Mouse (Mus musculus) midbrain, embryonic 16.5 days (tissue): Measurements from ENCODE around the gene Brf1. TPM values are rescaled to one million over a fixed set of nuclear protein-coding genes. Genes with fewer than 3 reads are reported as not detected.

Experiments used
- ATAC-seq: fragments of 200-750 bp; cut with Nextera tagmentation; 2 replicates; pipeline ENCODE4 v1.8.0; 2017; ENCODE audit warnings: moderate TSS enrichment
- H3K27ac ChIP-seq: fragments of 300-500 bp; sonication (generic); 2 replicates; pipeline ENCODE4 v1.5.1; 2014; ENCODE audit warnings: mild to moderate bottlenecking, low read length, mixed read lengths
- H3K27me3 ChIP-seq: fragments of 300-500 bp; sonication (generic); 2 replicates; pipeline ENCODE4 v1.6.1; 2014; ENCODE audit warnings: low read depth, low read length, mixed read lengths; ENCODE audit not compliant: control insufficient read depth, insufficient read depth
- H3K36me3 ChIP-seq: fragments of 300-500 bp; sonication (generic); 2 replicates; pipeline ENCODE4 v1.6.1; 2014; ENCODE audit warnings: mild to moderate bottlenecking, low read length, moderate library complexity, mixed read lengths; ENCODE audit not compliant: control insufficient read depth, insufficient read depth
- H3K4me1 ChIP-seq: fragments of 300-500 bp; sonication (generic); 2 replicates; pipeline ENCODE4 v1.6.1; 2014; ENCODE audit warnings: mild to moderate bottlenecking, low read length, mixed read lengths; ENCODE audit not compliant: control insufficient read depth, insufficient read depth
- H3K4me2 ChIP-seq: fragments of 300-500 bp; sonication (generic); 2 replicates; pipeline ENCODE4 v1.6.1; 2014; ENCODE audit warnings: mild to moderate bottlenecking, low read length, mixed read lengths
- H3K4me3 ChIP-seq: fragments of 300-500 bp; sonication (generic); 2 replicates; pipeline ENCODE4 v1.5.1; 2014; ENCODE audit warnings: low read depth, mild to moderate bottlenecking, low read length, moderate library complexity, mixed read lengths
- H3K9ac ChIP-seq: fragments of 300-500 bp; sonication (generic); 2 replicates; pipeline ENCODE4 v1.6.1; 2014; ENCODE audit warnings: low read depth, low read length, mixed read lengths
- H3K9me3 ChIP-seq: fragments of 300-500 bp; sonication (generic); replicated peaks from 2 replicates; pipeline ENCODE4 v1.6.1; 2014; ENCODE audit warnings: mild to moderate bottlenecking, low read length, mixed read lengths; ENCODE audit not compliant: control insufficient read depth, poor library complexity, severe bottlenecking
- WGBS: fragments of 180-500 bp; shearing (Covaris S2); extraction: QIAGEN DNeasy Blood & Tissue Kit; methylation state at CpG from one replicate; pipeline ENCODE4 v1.1.7; 2014; 5-methylcytosine and 5-hydroxymethylcytosine counted together
- microRNA-seq: library from miRNA; unstranded; fragments of <30 nt; microRNA quantifications from one replicate; pipeline ENCODE4, GENCODE M21; 2017
- polyA plus RNA-seq: library from polyadenylated mRNA; unstranded; fragments of >200 nt; fragmentation: Nextera tagmentation; extraction: Ambion mirVana; gene quantifications from 2 replicates; pipeline ENCODE4 v1.2.1, GENCODE M21; 2015

Brf1 gene
- polyA plus RNA-seq, 1 experiment from 2014 or later: 44.2 TPM

DNA sequence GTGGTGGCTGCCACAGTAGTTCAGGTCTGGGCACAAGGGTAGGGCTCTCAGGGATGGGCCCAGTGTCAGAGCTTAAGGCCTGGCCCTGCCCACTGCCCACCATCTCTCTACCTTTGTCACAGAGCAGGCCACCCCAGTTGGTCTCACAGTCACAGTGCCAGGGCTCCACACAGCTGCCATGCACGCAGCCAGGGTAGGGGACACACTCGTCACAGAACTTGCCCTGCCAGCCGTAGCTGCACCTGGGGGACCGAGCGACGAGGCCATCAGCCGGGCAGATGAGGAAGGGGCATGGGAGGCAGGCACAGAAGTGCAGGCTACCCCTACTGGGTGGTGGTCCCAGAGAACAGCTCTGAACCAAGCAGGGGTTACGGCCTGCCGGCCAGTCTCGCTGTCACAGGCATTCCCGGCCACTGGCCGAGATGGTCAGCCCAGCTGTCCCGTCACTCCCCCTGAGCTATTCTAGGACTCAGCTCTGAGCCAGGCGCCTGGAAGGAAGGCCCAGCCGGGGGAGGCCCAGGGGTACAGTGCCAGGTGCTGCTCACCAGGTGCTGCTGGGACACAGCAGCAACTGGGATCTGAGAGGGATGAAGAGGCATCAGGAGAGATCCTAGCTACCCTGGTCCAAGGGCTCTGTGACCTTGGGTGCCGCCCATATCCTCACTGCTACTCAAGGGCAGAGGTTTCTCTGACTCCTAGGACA, 83.7 kb downstream of the Brf1 start:
- Histone ChIP-seq H3K9ac (no peak overlapping the region), H3K4me1 (no peaks in the 10 kb centered on the region), H3K9me3 (no peaks in the 10 kb centered on the region), H3K36me3 (peaks cover 42% of the 10 kb centered on the region), H3K27me3 (no peaks in the 10 kb centered on the region), H3K4me3 (no peak overlapping the region), H3K27ac (no peak overlapping the region), H3K4me2 (no peak overlapping the region)
- no peak for ATAC-seq
- WGBS: 85% methylated on average over 16 of the region's 16 CpGs

DNA sequence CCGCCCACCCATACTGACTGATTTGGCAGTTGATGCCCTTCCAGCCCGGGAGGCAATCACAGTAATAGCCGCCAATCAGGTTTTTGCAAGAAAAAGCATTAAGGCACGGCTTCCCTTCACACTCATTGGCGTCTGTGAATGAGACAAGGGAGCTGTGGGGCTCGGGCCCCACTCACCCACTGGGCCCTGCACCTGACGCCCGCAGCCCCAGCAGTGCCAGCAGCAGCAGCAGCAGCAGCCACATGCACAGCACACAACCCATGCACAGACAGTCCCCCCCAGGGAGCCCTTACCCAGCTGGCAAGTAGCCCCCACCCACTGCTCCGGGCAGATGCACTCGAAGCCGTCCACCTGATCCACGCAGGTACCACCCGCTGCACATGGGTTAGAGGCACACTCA, 84.9 kb downstream of the Brf1 start:
- ATAC-seq: no peak; the same call in 1 of the 2 replicates
- Histone ChIP-seq H3K4me2 (no peak overlapping the region), H3K4me3 (no peak overlapping the region), H3K9me3 (no peaks in the 10 kb centered on the region), H3K4me1 (no peaks in the 10 kb centered on the region), H3K9ac (no peak overlapping the region), H3K36me3 (peaks cover 53% of the 10 kb centered on the region), H3K27ac (no peak overlapping the region), H3K27me3 (no peaks in the 10 kb centered on the region)
- WGBS: 67% methylated on average over 13 of the region's 13 CpGs

DNA sequence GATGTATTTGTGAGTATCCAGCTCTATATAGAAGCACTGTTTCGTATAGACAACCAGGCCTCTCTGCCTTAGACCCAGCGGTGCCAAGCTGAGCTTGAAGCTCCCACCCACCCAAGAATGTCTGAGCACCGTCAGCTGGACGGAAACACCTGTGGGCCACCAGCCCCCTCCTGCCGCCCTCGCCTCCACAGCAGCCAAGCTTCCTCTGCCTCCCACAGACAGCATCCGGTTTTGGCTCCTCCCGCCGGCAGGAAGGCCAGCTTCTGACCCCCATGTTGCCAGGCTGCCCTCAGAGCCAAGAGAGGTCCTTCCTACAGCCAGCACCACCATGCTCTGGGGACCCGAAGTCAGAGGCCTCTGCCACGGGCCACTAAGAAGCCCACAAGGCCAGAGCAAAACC, 86.0 kb downstream of the Brf1 start:
- Histone ChIP-seq H3K27ac (no peak overlapping the region), H3K9me3 (no peaks in the 10 kb centered on the region), H3K9ac (no peak overlapping the region), H3K4me3 (no peak overlapping the region), H3K4me1 (no peaks in the 10 kb centered on the region), H3K36me3 (peaks cover 58% of the 10 kb centered on the region), H3K4me2 (no peak overlapping the region), H3K27me3 (no peaks in the 10 kb centered on the region)
- WGBS: 82% methylated on average over 11 of the region's 11 CpGs
- ATAC-seq: no peak

DNA sequence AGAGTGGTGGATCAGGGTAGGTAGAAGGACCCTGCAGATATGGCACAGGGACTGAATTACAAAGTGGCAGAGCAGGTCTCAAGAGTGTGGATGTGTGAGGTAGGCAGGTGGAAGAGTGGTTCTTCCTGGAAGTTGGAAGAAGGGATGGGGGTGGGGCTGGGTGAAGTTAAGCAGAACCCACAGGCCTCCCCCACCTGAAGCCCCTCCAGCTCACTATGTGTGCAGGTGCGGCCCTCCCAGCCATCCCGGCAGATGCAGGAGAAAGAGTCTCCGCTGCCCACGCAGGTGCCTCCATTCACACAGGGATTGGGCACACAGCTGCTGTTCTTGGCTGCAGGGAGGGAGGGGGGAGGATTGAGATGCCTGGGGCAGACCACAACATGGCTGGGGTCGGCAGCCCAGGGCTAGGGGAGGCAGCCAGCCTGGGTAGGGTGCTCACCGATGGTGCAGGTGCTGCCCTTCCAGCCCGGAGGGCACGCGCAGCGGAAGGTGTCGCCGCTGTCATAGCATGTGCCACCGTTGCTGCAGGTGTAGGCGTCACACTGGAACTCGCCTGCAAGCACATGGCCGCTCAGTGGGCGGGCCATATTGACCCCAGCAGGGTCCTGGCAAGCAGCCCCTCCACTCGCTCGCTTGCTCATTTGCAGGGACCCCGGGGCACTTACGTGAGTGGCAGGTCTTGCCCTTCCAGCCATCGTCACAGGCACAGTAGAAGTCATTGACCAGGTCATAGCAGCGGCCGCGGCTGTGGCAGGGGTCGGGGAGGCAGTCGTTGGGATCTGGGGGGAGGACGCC, 87.4 kb downstream of the Brf1 start:
- Histone ChIP-seq H3K9me3 (no peaks in the 10 kb centered on the region), H3K9ac (no peak overlapping the region), H3K27ac (no peak overlapping the region), H3K4me1 (no peaks in the 10 kb centered on the region), H3K27me3 (no peaks in the 10 kb centered on the region), H3K36me3 (peaks cover 71% of the 10 kb centered on the region), H3K4me2 (no peak overlapping the region), H3K4me3 (no peak overlapping the region)
- 90% methylated on average over 28 of the region's 28 CpGs for WGBS
- no peak for ATAC-seq

DNA sequence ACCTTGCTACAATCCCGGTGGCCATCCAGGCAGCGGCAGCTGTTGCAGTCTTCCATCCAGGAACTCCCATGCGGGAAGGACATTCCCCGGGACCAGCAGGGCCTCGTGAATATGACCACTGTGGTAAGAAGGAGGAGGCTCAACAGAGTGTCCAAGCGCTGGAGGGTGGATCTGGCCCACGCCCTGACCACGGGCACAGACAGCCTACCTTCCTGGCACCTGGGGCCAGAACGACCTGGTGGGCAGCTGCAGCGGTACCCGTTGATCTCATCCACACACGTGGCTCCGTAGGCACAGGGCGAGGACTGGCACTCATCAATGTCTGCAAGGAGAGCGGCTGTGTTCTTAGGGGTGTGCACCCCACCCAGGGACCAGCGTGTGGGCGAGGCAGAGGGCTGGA, 88.8 kb downstream of the Brf1 start:
- Histone ChIP-seq H3K9me3 (no peaks in the 10 kb centered on the region), H3K27ac (no peak overlapping the region), H3K36me3 (peaks cover 76% of the 10 kb centered on the region), H3K27me3 (no peaks in the 10 kb centered on the region), H3K4me1 (no peaks in the 10 kb centered on the region), H3K9ac (no peak overlapping the region), H3K4me2 (no peak overlapping the region), H3K4me3 (no peak overlapping the region)
- 93% methylated on average over 16 of the region's 17 CpGs for WGBS
- ATAC-seq: no peak

Small RNAs within 50 kb of the gene (microRNA-seq; reads per million reads assigned to microRNA genes)
- gene Mir6941: 2.6 reads per million, percentile 12 among the genes with 10 or more reads in this experiment

Other genes with a start within 250 kb of the Brf1 start
- 4.9 and 5.9 TPM in 2 replicates for gene Pld4, start 240.0 kb downstream of the Brf1 start, polyA plus RNA-seq
- 1.4 and 2.0 TPM in 2 replicates for gene Ahnak2, start 198.0 kb downstream of the Brf1 start, polyA plus RNA-seq
- gene Clba1, start 191.8 kb downstream of the Brf1 start, polyA plus RNA-seq: 25.2 and 26.1 TPM in 2 replicates
- 32.6 and 37.6 TPM in 2 replicates for gene Cdca4, start 171.3 kb downstream of the Brf1 start, polyA plus RNA-seq
- gene Gpr132, start 132.5 kb downstream of the Brf1 start, polyA plus RNA-seq: 0.14 TPM in 1 of 2 replicates, not detected in the other
- 10.4 and 14.8 TPM in 2 replicates for gene Jag2, start 70.9 kb downstream of the Brf1 start, polyA plus RNA-seq
- gene Nudt14, start 58.6 kb downstream of the Brf1 start, polyA plus RNA-seq: 48.0 and 53.1 TPM in 2 replicates
- gene Btbd6, start 24.2 kb downstream of the Brf1 start, polyA plus RNA-seq: 55.5 and 58.8 TPM in 2 replicates
- gene Pacs2, start 13.8 kb upstream of the Brf1 start, polyA plus RNA-seq: 27.6 and 32.3 TPM in 2 replicates
- gene Tex22, start 73.8 kb upstream of the Brf1 start, polyA plus RNA-seq: not detected in 2 replicates
- gene Mta1, start 97.6 kb upstream of the Brf1 start, polyA plus RNA-seq: 14.4 and 15.9 TPM in 2 replicates
- 369 and 395 TPM in 2 replicates for gene Crip2, start 139.5 kb upstream of the Brf1 start, polyA plus RNA-seq
- gene Crip1, start 145.6 kb upstream of the Brf1 start, polyA plus RNA-seq: 16.8 and 23.3 TPM in 2 replicates
- gene Tedc1, start 155.7 kb upstream of the Brf1 start, polyA plus RNA-seq: 11.0 and 11.4 TPM in 2 replicates
- 47.2 and 50.3 TPM in 2 replicates for gene Tmem121, start 185.2 kb upstream of the Brf1 start, polyA plus RNA-seq